Mouse (Mus musculus): ENCODE results near the gene Tnrc6c. TPM values are rescaled to one million over a fixed set of nuclear protein-coding genes. Genes with fewer than 3 reads are reported as not detected.

Tnrc6c gene
- polyA plus RNA-seq, 1 experiment from 2014 or later: 12.6 TPM

GRCm38 (mm10) chr11:117628312-117628779 is 25.7 kb upstream of the Tnrc6c start:
- peak overlapping the region; percentile 38; the same call in 1 of the 2 replicates for H3K27ac ChIP-seq (ENCODE audit: low read depth)
- ATAC-seq (replicated peaks; ENCODE audit: low FRiP score, low TSS enrichment, low read depth): peak; percentile 47; the same call in 1 of the 2 replicates

GRCm38 (mm10) chr11:117629865-117630264 is 24.2 kb upstream of the Tnrc6c start:
- no peak for ATAC-seq (replicated peaks; ENCODE audit: low FRiP score, low TSS enrichment, low read depth)
- no peak overlapping the region for H3K9ac ChIP-seq (ENCODE audit: low read length)
- no peak overlapping the region for H3K4me2 ChIP-seq (ENCODE audit: low read length)
- H3K36me3 ChIP-seq (ENCODE audit: control insufficient read depth, insufficient read depth, low read length): no peaks in the 10 kb centered on the region
- H3K9me3 ChIP-seq (ENCODE audit: control insufficient read depth, low read length): no peaks in the 10 kb centered on the region
- 0 out of 2 replicates have a peak, but pooled peaks cover 17% of the 10 kb centered on the region for H3K27me3 ChIP-seq (replicated peaks; ENCODE audit: control insufficient read depth, insufficient read depth, low read length)
- no peak for DNase-seq (ENCODE audit: low spot score)
- H3K27ac ChIP-seq (ENCODE audit: low read depth): no peak overlapping the region
- WGBS: 85% methylated on average over 2 of the region's 2 CpGs
- H3K4me3 ChIP-seq (ENCODE audit: low read depth, low read length): no peak overlapping the region
- H3K4me1 ChIP-seq (replicated peaks; ENCODE audit: control insufficient read depth, insufficient read depth, low read length): peaks cover 25% of the 10 kb centered on the region

More at GRCm38 (mm10) chr11:117628312-117628779, 25.7 kb upstream of the Tnrc6c start:
- Histone ChIP-seq H3K4me3 (ENCODE audit: low read depth, low read length) (no peak overlapping the region), H3K4me2 (ENCODE audit: low read length) (no peak overlapping the region), H3K36me3 (ENCODE audit: control insufficient read depth, insufficient read depth, low read length) (no peaks in the 10 kb centered on the region), H3K9ac (ENCODE audit: low read length) (no peak overlapping the region), H3K4me1 (replicated peaks; ENCODE audit: control insufficient read depth, insufficient read depth, low read length) (peaks cover 25% of the 10 kb centered on the region), H3K9me3 (ENCODE audit: control insufficient read depth, low read length) (no peaks in the 10 kb centered on the region), H3K27me3 (replicated peaks; ENCODE audit: control insufficient read depth, insufficient read depth, low read length) (0 out of 2 replicates have a peak, but pooled peaks cover 17% of the 10 kb centered on the region)
- 16% methylated on average over 9 of the region's 9 CpGs for WGBS
- DNase-seq (ENCODE audit: low spot score): no peak

- 0 out of 2 replicates have a peak, but pooled peaks cover 17% of the 10 kb centered on the region for H3K27me3 ChIP-seq (replicated peaks; ENCODE audit: control insufficient read depth, insufficient read depth, low read length)
- H3K4me3 ChIP-seq (ENCODE audit: low read depth, low read length): no peak overlapping the region
- WGBS: 90% methylated on average over 10 of the region's 11 CpGs
- H3K9ac ChIP-seq (ENCODE audit: low read length): no peak overlapping the region
- H3K36me3 ChIP-seq (ENCODE audit: control insufficient read depth, insufficient read depth, low read length): no peaks in the 10 kb centered on the region
- DNase-seq (ENCODE audit: low spot score) (no peak), ATAC-seq (replicated peaks; ENCODE audit: low FRiP score, low TSS enrichment, low read depth) (no peak)
- H3K27ac ChIP-seq (ENCODE audit: low read depth): no peak overlapping the region
- no peaks in the 10 kb centered on the region for H3K9me3 ChIP-seq (ENCODE audit: control insufficient read depth, low read length)
- H3K4me1 ChIP-seq (replicated peaks; ENCODE audit: control insufficient read depth, insufficient read depth, low read length): peaks cover 25% of the 10 kb centered on the region
- H3K4me2 ChIP-seq (ENCODE audit: low read length): no peak overlapping the region
These were observed 23.1 kb upstream of the Tnrc6c start for GRCm38 (mm10) chr11:117630868-117631565.

- no peak overlapping the region for H3K4me3 ChIP-seq (ENCODE audit: low read depth, low read length)
- DNase-seq (ENCODE audit: low spot score): no peak
- peaks cover 12% of the 10 kb centered on the region for H3K4me1 ChIP-seq (replicated peaks; ENCODE audit: control insufficient read depth, insufficient read depth, low read length)
- ATAC-seq (replicated peaks; ENCODE audit: low FRiP score, low TSS enrichment, low read depth): no peak
- H3K9ac ChIP-seq (ENCODE audit: low read length): no peak overlapping the region
- H3K27me3 ChIP-seq (replicated peaks; ENCODE audit: control insufficient read depth, insufficient read depth, low read length): 0 out of 2 replicates have a peak, but pooled peaks cover 7% of the 10 kb centered on the region
- no peak overlapping the region for H3K27ac ChIP-seq (ENCODE audit: low read depth)
- WGBS: 84% methylated on average over 3 of the region's 3 CpGs
- no peaks in the 10 kb centered on the region for H3K9me3 ChIP-seq (ENCODE audit: control insufficient read depth, low read length)
- no peak overlapping the region for H3K4me2 ChIP-seq (ENCODE audit: low read length)
- no peaks in the 10 kb centered on the region for H3K36me3 ChIP-seq (ENCODE audit: control insufficient read depth, insufficient read depth, low read length)
These were observed 20.8 kb upstream of the Tnrc6c start for GRCm38 (mm10) chr11:117633310-117633709.

GRCm38 (mm10) chr11:117638386-117638785 is 15.7 kb upstream of the Tnrc6c start:
- Histone ChIP-seq H3K4me2 (ENCODE audit: low read length) (no peak overlapping the region), H3K27ac (ENCODE audit: low read depth) (no peak overlapping the region), H3K27me3 (replicated peaks; ENCODE audit: control insufficient read depth, insufficient read depth, low read length) (no peaks in the 10 kb centered on the region), H3K9me3 (ENCODE audit: control insufficient read depth, low read length) (no peaks in the 10 kb centered on the region), H3K4me1 (replicated peaks; ENCODE audit: control insufficient read depth, insufficient read depth, low read length) (0 out of 2 replicates have a peak, but pooled peaks cover 5% of the 10 kb centered on the region), H3K9ac (ENCODE audit: low read length) (no peak overlapping the region), H3K36me3 (ENCODE audit: control insufficient read depth, insufficient read depth, low read length) (no peaks in the 10 kb centered on the region), H3K4me3 (ENCODE audit: low read depth, low read length) (no peak overlapping the region)
- WGBS: 56% methylated on average over 7 of the region's 7 CpGs
- ATAC-seq (replicated peaks; ENCODE audit: low FRiP score, low TSS enrichment, low read depth): no peak
- no peak for DNase-seq (ENCODE audit: low spot score)

GRCm38 (mm10) chr11:117638809-117639208 is 15.3 kb upstream of the Tnrc6c start:
- no peaks in the 10 kb centered on the region for H3K36me3 ChIP-seq (ENCODE audit: control insufficient read depth, insufficient read depth, low read length)
- no peak overlapping the region for H3K9ac ChIP-seq (ENCODE audit: low read length)
- DNase-seq (ENCODE audit: low spot score) (no peak), ATAC-seq (replicated peaks; ENCODE audit: low FRiP score, low TSS enrichment, low read depth) (no peak)
- H3K4me1 ChIP-seq (replicated peaks; ENCODE audit: control insufficient read depth, insufficient read depth, low read length): 0 out of 2 replicates have a peak, but pooled peaks cover 5% of the 10 kb centered on the region
- H3K27me3 ChIP-seq (replicated peaks; ENCODE audit: control insufficient read depth, insufficient read depth, low read length): no peaks in the 10 kb centered on the region
- no peaks in the 10 kb centered on the region for H3K9me3 ChIP-seq (ENCODE audit: control insufficient read depth, low read length)
- no peak overlapping the region for H3K27ac ChIP-seq (ENCODE audit: low read depth)
- no peak overlapping the region for H3K4me2 ChIP-seq (ENCODE audit: low read length)
- WGBS: 51% methylated on average over 11 of the region's 11 CpGs
- H3K4me3 ChIP-seq (ENCODE audit: low read depth, low read length): no peak overlapping the region

GRCm38 (mm10) chr11:117639331-117639970 is 14.6 kb upstream of the Tnrc6c start:
- no peaks in the 10 kb centered on the region for H3K27me3 ChIP-seq (replicated peaks; ENCODE audit: control insufficient read depth, insufficient read depth, low read length)
- no peaks in the 10 kb centered on the region for H3K9me3 ChIP-seq (ENCODE audit: control insufficient read depth, low read length)
- ATAC-seq (replicated peaks; ENCODE audit: low FRiP score, low TSS enrichment, low read depth) (no peak), DNase-seq (ENCODE audit: low spot score) (no peak)
- WGBS: 65% methylated on average over 7 of the region's 7 CpGs
- H3K36me3 ChIP-seq (ENCODE audit: control insufficient read depth, insufficient read depth, low read length): no peaks in the 10 kb centered on the region
- no peak overlapping the region for H3K9ac ChIP-seq (ENCODE audit: low read length)
- no peak overlapping the region for H3K27ac ChIP-seq (ENCODE audit: low read depth)
- no peak overlapping the region for H3K4me2 ChIP-seq (ENCODE audit: low read length)
- no peak overlapping the region for H3K4me3 ChIP-seq (ENCODE audit: low read depth, low read length)
- 0 out of 2 replicates have a peak, but pooled peaks cover 5% of the 10 kb centered on the region for H3K4me1 ChIP-seq (replicated peaks; ENCODE audit: control insufficient read depth, insufficient read depth, low read length)

GRCm38 (mm10) chr11:117642181-117642580 is 11.9 kb upstream of the Tnrc6c start:
- H3K27me3 ChIP-seq (replicated peaks; ENCODE audit: control insufficient read depth, insufficient read depth, low read length): no peaks in the 10 kb centered on the region
- no peak for DNase-seq (ENCODE audit: low spot score)
- no peaks in the 10 kb centered on the region for H3K4me1 ChIP-seq (replicated peaks; ENCODE audit: control insufficient read depth, insufficient read depth, low read length)
- no peaks in the 10 kb centered on the region for H3K36me3 ChIP-seq (ENCODE audit: control insufficient read depth, insufficient read depth, low read length)
- H3K4me2 ChIP-seq (ENCODE audit: low read length): no peak overlapping the region
- 79% methylated on average over 2 of the region's 2 CpGs for WGBS
- H3K9me3 ChIP-seq (ENCODE audit: control insufficient read depth, low read length): no peaks in the 10 kb centered on the region
- H3K9ac ChIP-seq (ENCODE audit: low read length): no peak overlapping the region
- no peak for ATAC-seq (replicated peaks; ENCODE audit: low FRiP score, low TSS enrichment, low read depth)
- no peak overlapping the region for H3K4me3 ChIP-seq (ENCODE audit: low read depth, low read length)
- no peak overlapping the region for H3K27ac ChIP-seq (ENCODE audit: low read depth)

Data from intestine, embryonic 14.5 days (tissue).